Mouse (Mus musculus) lung, embryonic 14.5 days (tissue): ENCODE measurements around the gene Actr3b. TPM values are rescaled to one million over a fixed set of nuclear protein-coding genes. Genes with fewer than 3 reads are reported as not detected.
"Not testable (repeated sequence)": the region's sequence is repeated elsewhere in the genome, so short reads cannot be mapped to it uniquely, and the experiment has no call there.

Experiments used
- ATAC-seq: fragments of 200-750 bp; cut with Nextera tagmentation; 2 replicates; pipeline ENCODE4 v1.8.0; 2017; ENCODE audit warnings: mild to moderate bottlenecking, moderate TSS enrichment, moderate library complexity; ENCODE audit not compliant: insufficient read depth
- DNase-seq: peaks from one replicate; pipeline ENCODE4 v3.0.0-alpha.2; 2015
- H3K27ac ChIP-seq: fragments of 300-500 bp; sonication (generic); 2 replicates; pipeline ENCODE4 v1.5.1; 2014; ENCODE audit warnings: low read depth, mild to moderate bottlenecking, moderate library complexity
- H3K27me3 ChIP-seq: fragments of 300-500 bp; sonication (generic); 2 replicates; pipeline ENCODE4 v1.6.1; 2014; ENCODE audit warnings: low read length, control low read depth; ENCODE audit not compliant: insufficient read depth
- H3K36me3 ChIP-seq: fragments of 300-500 bp; sonication (generic); 2 replicates; pipeline ENCODE4 v1.6.1; 2014; ENCODE audit warnings: control low read depth; ENCODE audit not compliant: insufficient read depth
- H3K4me1 ChIP-seq: fragments of 300-500 bp; sonication (generic); 2 replicates; pipeline ENCODE4 v1.6.1; 2014; ENCODE audit warnings: antibody characterized with exemption, control low read depth; ENCODE audit not compliant: insufficient read depth
- H3K4me2 ChIP-seq: fragments of 300-500 bp; sonication (generic); 2 replicates; pipeline ENCODE4 v1.6.1; 2014; ENCODE audit warnings: mild to moderate bottlenecking
- H3K4me3 ChIP-seq: fragments of 300-500 bp; sonication (generic); 2 replicates; pipeline ENCODE4 v1.5.1; 2014; ENCODE audit warnings: low read depth, low read length
- H3K9ac ChIP-seq: fragments of 300-500 bp; sonication (generic); 2 replicates; pipeline ENCODE4 v1.6.1; 2014
- H3K9me3 ChIP-seq: fragments of 300-500 bp; sonication (generic); 2 replicates; pipeline ENCODE4 v1.6.1; 2016; ENCODE audit warnings: low read depth, low read length, control low read depth
- CTCF ChIP-seq: IDR thresholded peaks from 2 replicates; pipeline ENCODE4 v1.5.1; 2016; ENCODE audit warnings: antibody characterized with exemption, low read depth
- WGBS: fragments of 180-500 bp; shearing (Covaris S2); extraction: QIAGEN DNeasy Blood & Tissue Kit; methylation state at CpG from one replicate; pipeline ENCODE4 v1.1.7; 2014; 5-methylcytosine and 5-hydroxymethylcytosine counted together
- polyA plus RNA-seq: library from polyadenylated mRNA; unstranded; fragments of >200 nt; fragmentation: Nextera tagmentation; extraction: Ambion mirVana; gene quantifications from 2 replicates; pipeline ENCODE4 v1.2.1, GENCODE M21; 2014

Gene Actr3b
- polyA plus RNA-seq, 1 experiment from 2014 or later = 2.3 TPM

DNA sequence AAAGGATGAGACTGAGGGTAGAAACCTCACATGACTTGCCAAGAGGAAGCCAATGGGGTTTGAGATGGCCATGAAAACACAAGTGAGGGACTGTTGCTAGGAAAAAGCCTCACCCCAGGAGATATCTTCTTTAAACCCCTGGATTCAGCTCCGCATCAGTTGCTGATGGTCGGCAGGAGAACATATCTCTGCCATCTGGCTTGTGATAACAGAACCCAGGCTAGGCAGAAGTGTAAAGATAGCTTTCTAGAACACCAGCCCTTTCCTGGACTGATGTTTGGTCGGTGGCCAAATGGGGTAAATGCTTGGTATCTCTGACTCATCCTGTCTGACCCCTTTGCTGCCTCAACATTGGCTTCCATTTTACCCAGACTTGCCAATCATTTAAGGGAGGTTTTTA is 106.4 kb downstream of the Actr3b start:
- no peak for TF ChIP-seq CTCF
- ATAC-seq = no peak
- WGBS = 65% methylated on average over 3 of the region's 3 CpGs

DNA sequence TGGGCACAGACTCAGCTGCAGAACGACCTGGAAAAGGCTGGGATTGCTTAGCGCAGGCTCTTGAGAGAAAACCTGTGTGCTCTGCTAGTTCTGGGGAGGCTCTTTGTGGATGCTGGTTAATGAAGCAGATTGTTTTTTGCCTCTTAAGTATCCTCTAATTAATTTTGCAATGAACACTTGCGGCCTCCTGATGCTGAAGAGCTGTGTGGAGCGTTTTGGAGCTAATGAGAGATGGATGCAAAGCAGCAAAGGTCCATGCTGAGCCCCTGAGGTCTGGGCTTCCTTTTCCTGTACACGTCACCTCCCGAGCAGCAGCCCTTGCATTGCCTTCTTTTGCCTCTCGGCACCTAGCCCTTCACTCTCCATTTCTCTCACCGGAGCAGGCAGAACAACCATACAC is 110.1 kb downstream of the Actr3b start:
- Histone ChIP-seq H3K4me3 (no peak overlapping the region), H3K36me3 (no peaks in the 10 kb centered on the region), H3K9me3 (no peaks in the 10 kb centered on the region), H3K4me1 (no peaks in the 10 kb centered on the region), H3K27me3 (no peaks in the 10 kb centered on the region), H3K27ac (no peak overlapping the region), H3K9ac (no peak overlapping the region), H3K4me2 (no peak overlapping the region)
- TF ChIP-seq CTCF = no peak
- WGBS = 75% methylated on average over 8 of the region's 8 CpGs
- no peak for DNase-seq
- ATAC-seq = no peak

More for the DNA sequence above, 106.4 kb downstream of the Actr3b start:
- Histone ChIP-seq H3K9ac (no peak overlapping the region), H3K4me1 (no peaks in the 10 kb centered on the region), H3K27ac (no peak overlapping the region), H3K4me2 (no peak overlapping the region), H3K36me3 (no peaks in the 10 kb centered on the region), H3K9me3 (no peaks in the 10 kb centered on the region), H3K4me3 (no peak overlapping the region), H3K27me3 (no peaks in the 10 kb centered on the region)
- DNase-seq = no peak

- H3K4me3 ChIP-seq = no peak overlapping the region
- no peaks in the 10 kb centered on the region for H3K36me3 ChIP-seq
- no peaks in the 10 kb centered on the region for H3K27me3 ChIP-seq
- no peak for ATAC-seq
- no peaks in the 10 kb centered on the region for H3K9me3 ChIP-seq
- no peak overlapping the region for H3K9ac ChIP-seq
- no peak overlapping the region for H3K4me2 ChIP-seq
- no peak overlapping the region for H3K27ac ChIP-seq
- WGBS = 50% methylated on average over 3 of the region's 3 CpGs
- no peak for DNase-seq
- peak; percentile 28 for TF ChIP-seq CTCF
- H3K4me1 ChIP-seq = no peaks in the 10 kb centered on the region
Observed at GRCm38 (mm10) chr5:25870632-25871031, 110.8 kb downstream of the Actr3b start.

DNA sequence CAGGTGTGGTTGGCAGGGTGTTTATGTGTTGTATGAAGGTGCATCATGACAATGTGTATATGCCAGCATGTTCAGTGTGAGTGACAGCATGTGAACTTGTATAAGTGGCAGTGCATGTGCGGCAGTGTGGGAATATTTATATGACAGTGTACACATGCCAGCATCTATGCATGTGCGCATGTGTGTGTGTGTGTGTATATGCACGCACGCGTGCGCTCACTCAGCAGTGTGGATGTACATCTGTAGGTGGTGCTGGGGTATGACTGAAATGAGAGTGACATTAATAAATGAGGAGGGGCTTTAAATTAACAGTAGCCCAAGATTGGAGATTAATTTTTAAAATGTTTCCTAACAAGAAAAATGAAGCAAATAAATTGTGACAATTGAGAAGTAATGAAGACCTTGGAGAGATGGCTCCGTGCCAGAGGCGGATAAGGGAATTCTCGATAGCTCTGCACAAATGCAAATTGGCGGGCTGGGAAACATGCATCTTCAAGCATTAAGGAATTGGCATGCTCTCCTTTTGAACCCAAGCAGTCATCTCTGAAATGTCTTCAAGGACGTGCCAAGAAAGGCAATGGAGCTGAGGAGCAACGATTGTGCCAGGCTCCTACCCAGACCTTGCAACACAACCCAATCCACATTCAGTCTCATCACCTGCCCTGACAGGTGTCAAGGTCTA is 111.7 kb downstream of the Actr3b start:
- Histone ChIP-seq H3K36me3 (no peaks in the 10 kb centered on the region), H3K4me2 (no peak overlapping the region), H3K9ac (no peak overlapping the region), H3K4me1 (no peaks in the 10 kb centered on the region), H3K9me3 (no peaks in the 10 kb centered on the region), H3K4me3 (no peak overlapping the region), H3K27me3 (no peaks in the 10 kb centered on the region), H3K27ac (no peak overlapping the region)
- DNase-seq (no peak), ATAC-seq (no peak)
- no peak for TF ChIP-seq CTCF
- WGBS = 79% methylated on average over 12 of the region's 12 CpGs

- TF ChIP-seq CTCF = peak; percentile 40; the same call in 1 of the 2 replicates
- H3K9me3 ChIP-seq = no peaks in the 10 kb centered on the region
- H3K9ac ChIP-seq = no peak overlapping the region
- no peaks in the 10 kb centered on the region for H3K36me3 ChIP-seq
- H3K27me3 ChIP-seq = no peaks in the 10 kb centered on the region
- 62% methylated on average over 2 of the region's 2 CpGs for WGBS
- peak; percentile 5 for DNase-seq
- no peak overlapping the region for H3K4me2 ChIP-seq
- no peak overlapping the region for H3K27ac ChIP-seq
- no peak for ATAC-seq
- H3K4me3 ChIP-seq = no peak overlapping the region
- no peaks in the 10 kb centered on the region for H3K4me1 ChIP-seq
Observed at GRCm38 (mm10) chr5:25873046-25873445, 113.2 kb downstream of the Actr3b start.

DNA sequence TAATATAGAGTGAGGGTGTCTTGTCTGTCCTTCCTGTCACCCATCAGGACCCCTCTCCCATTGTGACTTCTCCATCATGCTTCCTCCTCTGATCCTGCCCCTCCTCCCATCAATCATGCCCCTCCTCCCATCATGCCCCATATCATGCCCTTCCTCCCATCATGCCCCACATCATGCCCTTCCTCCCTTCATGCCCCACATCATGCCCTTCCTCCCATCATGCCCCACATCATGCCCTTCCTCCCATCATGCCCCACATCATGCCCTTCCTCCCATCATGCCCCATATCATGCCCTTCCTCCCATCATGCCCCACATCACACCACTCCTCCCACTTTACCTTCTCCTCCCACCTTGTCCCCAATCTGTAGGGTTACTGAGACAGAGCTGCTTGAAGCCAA is 116.1 kb downstream of the Actr3b start:
- H3K36me3 ChIP-seq, H3K9me3 ChIP-seq, H3K27ac ChIP-seq, ATAC-seq, DNase-seq, H3K4me3 ChIP-seq, H3K27me3 ChIP-seq, H3K9ac ChIP-seq, H3K4me2 ChIP-seq, H3K4me1 ChIP-seq: not testable (repeated sequence)

- H3K4me2 ChIP-seq = no peak overlapping the region
- no peaks in the 10 kb centered on the region for H3K36me3 ChIP-seq
- H3K27me3 ChIP-seq = no peaks in the 10 kb centered on the region
- ATAC-seq (no peak), DNase-seq (no peak)
- no peak for TF ChIP-seq CTCF
- no peak overlapping the region for H3K4me3 ChIP-seq
- no peaks in the 10 kb centered on the region for H3K9me3 ChIP-seq
- H3K4me1 ChIP-seq = no peaks in the 10 kb centered on the region
- H3K27ac ChIP-seq = no peak overlapping the region
- WGBS = 77% methylated on average over 5 of the region's 5 CpGs
- H3K9ac ChIP-seq = no peak overlapping the region
Observed at GRCm38 (mm10) chr5:25877281-25877680, 117.5 kb downstream of the Actr3b start.
